Mouse (Mus musculus): ENCODE measurements around the gene Gm815.

DNA sequence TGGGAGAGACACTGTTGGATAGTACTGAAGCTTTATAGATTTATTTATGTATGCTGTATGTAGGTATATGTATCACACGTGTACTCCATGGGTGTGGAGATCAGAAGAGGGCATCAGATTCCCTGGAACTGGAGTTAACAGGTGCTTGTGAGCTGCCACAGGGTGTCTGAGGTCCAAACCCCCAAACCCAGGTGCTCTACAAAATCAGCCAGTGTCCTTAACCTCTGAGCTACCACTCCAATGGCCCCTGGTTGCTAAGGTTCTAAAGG, 39.7 kb upstream of the Gm815 start:
- TF ChIP-seq CTCF (IDR thresholded peaks at IDR 0.05; ENCODE audit: low read depth) (no peak), EP300 (IDR thresholded peaks at IDR 0.05; ENCODE audit: low read depth) (no peak)
